Mouse (Mus musculus) intestine, embryonic 14.5 days (tissue): Measurements from ENCODE around the gene Hnf1a. TPM values are rescaled to one million over a fixed set of nuclear protein-coding genes. Genes with fewer than 3 reads are reported as not detected.
A peak's percentile ranks its signal among the peaks of the same experiment; 100 is the strongest.
"Not testable (repeated sequence)": the region's sequence is repeated elsewhere in the genome, so short reads cannot be mapped to it uniquely, and the experiment has no call there.

Experiments
- ATAC-seq: fragments of 200-750 bp; cut with Nextera tagmentation; replicated peaks from 2 replicates; pipeline ENCODE4 v1.8.0; 2017; ENCODE audit warnings: low read depth, moderate number of reproducible peaks, moderate TSS enrichment, moderate library complexity; ENCODE audit not compliant: low FRiP score, low TSS enrichment
- DNase-seq: peaks from one replicate; pipeline ENCODE4 v3.0.0-alpha.2; 2018; ENCODE audit warnings: low spot score
- H3K27ac ChIP-seq: fragments of 300-500 bp; sonication (generic); 2 replicates; pipeline ENCODE4 v1.5.1; 2014; ENCODE audit warnings: low read depth, mild to moderate bottlenecking, control low read depth
- H3K27me3 ChIP-seq: fragments of 300-500 bp; sonication (generic); replicated peaks from 2 replicates; pipeline ENCODE4 v1.6.1; 2014; ENCODE audit warnings: low read length, control low read depth; ENCODE audit not compliant: control insufficient read depth, insufficient read depth
- H3K36me3 ChIP-seq: fragments of 300-500 bp; sonication (generic); 2 replicates; pipeline ENCODE4 v1.6.1; 2014; ENCODE audit warnings: low read length, control low read depth; ENCODE audit not compliant: control insufficient read depth, insufficient read depth
- H3K4me1 ChIP-seq: fragments of 300-500 bp; sonication (generic); replicated peaks from 2 replicates; pipeline ENCODE4 v1.6.1; 2014; ENCODE audit warnings: low read length, control low read depth, mixed read lengths; ENCODE audit not compliant: control insufficient read depth, insufficient read depth
- H3K4me2 ChIP-seq: fragments of 300-500 bp; sonication (generic); 2 replicates; pipeline ENCODE4 v1.6.1; 2014; ENCODE audit warnings: low read length
- H3K4me3 ChIP-seq: fragments of 300-500 bp; sonication (generic); 2 replicates; pipeline ENCODE4 v1.5.1; 2014; ENCODE audit warnings: low read depth, low read length, control low read depth, mixed read lengths
- H3K9ac ChIP-seq: fragments of 300-500 bp; sonication (generic); 2 replicates; pipeline ENCODE4 v1.6.1; 2014; ENCODE audit warnings: mild to moderate bottlenecking, low read length
- H3K9me3 ChIP-seq: fragments of 300-500 bp; sonication (generic); 2 replicates; pipeline ENCODE4 v1.6.1; 2016; ENCODE audit warnings: low read length, control low read depth; ENCODE audit not compliant: control insufficient read depth
- whole genome bisulfite sequencing: fragments of 180-500 bp; shearing (Covaris S2); extraction: QIAGEN DNeasy Blood & Tissue Kit; methylation state at CpG from one replicate; pipeline ENCODE4 v1.1.7; 2014; 5-methylcytosine and 5-hydroxymethylcytosine counted together
- polyA plus RNA-seq: library from polyadenylated mRNA; unstranded; fragments of >200 nt; fragmentation: Nextera tagmentation; extraction: Ambion mirVana; gene quantifications from 2 replicates; pipeline ENCODE4 v1.2.1, GENCODE M21; 2014

Hnf1a gene
- polyA plus RNA-seq, 1 experiment from 2014 or later: 10.0 TPM

DNA sequence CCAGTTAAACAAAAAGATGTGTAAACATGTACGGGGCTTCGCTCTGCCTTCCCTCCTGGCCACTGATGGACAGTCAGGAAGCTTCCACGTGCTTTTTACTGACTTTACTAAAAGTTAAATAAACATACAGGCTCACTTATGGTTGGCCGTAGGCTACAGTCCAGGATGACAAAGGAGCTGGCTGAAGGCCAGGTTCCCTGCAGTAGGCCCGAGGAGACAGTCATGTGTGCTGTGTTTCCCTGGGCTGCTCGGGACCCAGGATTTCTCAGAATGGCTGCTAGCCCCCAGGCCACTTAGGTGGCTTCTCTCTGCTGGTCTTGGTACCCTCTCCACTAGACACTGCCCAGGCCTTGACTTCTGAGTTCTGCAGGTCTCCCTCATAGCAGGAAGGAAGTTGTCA, 22.0 kb downstream of the Hnf1a start:
- no peaks in the 10 kb centered on the region for H3K9me3 ChIP-seq
- H3K4me2 ChIP-seq: no peak overlapping the region
- no peak for DNase-seq
- WGBS: 30% methylated on average over 6 of the region's 6 CpGs
- peaks cover 49% of the 10 kb centered on the region for H3K36me3 ChIP-seq
- H3K27me3 ChIP-seq: no peaks in the 10 kb centered on the region
- peaks cover 10% of the 10 kb centered on the region for H3K4me1 ChIP-seq
- no peak overlapping the region for H3K4me3 ChIP-seq
- ATAC-seq: 0 out of 2 replicates have a peak, but pooled peaks have one; percentile 34
- H3K9ac ChIP-seq: no peak overlapping the region
- H3K27ac ChIP-seq: no peak overlapping the region

DNA sequence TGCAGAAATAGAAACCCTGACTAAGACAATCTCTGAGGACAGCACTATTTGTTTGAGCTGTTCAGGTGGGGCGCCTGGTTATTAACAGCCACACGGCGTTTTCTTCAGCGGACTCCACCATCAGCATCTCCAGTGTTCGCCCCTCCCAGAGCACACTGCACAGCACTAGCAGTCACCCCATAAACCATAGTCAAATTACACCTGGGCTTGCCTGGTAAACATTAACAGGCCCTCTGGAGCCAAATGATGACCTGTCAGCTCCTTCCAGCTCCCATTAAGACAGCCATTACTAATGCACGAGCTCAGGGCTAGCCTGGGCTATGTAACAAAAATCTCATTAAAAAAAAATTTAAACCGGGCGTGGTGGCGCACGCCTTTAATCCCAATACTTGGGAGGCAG, 25.8 kb downstream of the Hnf1a start:
- H3K9ac ChIP-seq: no peak overlapping the region
- no peak overlapping the region for H3K27ac ChIP-seq
- DNase-seq: no peak
- no peak overlapping the region for H3K4me2 ChIP-seq
- peaks cover 13% of the 10 kb centered on the region for H3K4me1 ChIP-seq
- no peaks in the 10 kb centered on the region for H3K9me3 ChIP-seq
- 86% methylated on average over 10 of the region's 10 CpGs for WGBS
- ATAC-seq: no peak
- no peaks in the 10 kb centered on the region for H3K27me3 ChIP-seq
- peaks cover 44% of the 10 kb centered on the region for H3K36me3 ChIP-seq
- no peak overlapping the region for H3K4me3 ChIP-seq

DNA sequence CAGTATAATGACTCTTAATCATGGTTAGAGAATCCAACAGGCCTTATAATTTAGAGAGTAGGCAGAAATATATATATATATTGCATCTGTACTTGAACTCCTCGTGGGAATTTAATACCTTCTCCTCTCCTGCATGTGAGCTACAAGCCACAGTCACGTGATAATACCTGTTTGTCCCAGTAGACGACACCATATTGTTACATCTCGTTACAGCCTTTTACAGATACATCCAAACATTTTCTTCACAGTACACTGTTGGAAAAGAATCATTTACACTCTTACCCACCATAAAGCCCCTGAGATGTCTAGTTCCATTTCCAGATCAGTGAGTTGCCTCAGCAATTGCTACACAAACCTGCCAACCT, 28.1 kb downstream of the Hnf1a start:
- no peak for ATAC-seq
- Histone ChIP-seq H3K4me1 (peaks cover 4% of the 10 kb centered on the region; the same call in 1 of the 2 replicates), H3K4me3 (peak overlapping the region; percentile 92), H3K27ac (no peak overlapping the region), H3K9me3 (0 out of 2 replicates have a peak, but pooled peaks cover 2% of the 10 kb centered on the region), H3K36me3 (peaks cover 23% of the 10 kb centered on the region), H3K27me3 (no peaks in the 10 kb centered on the region), H3K4me2 (peak overlapping the region; percentile 86), H3K9ac (peak overlapping the region; percentile 83)
- 34% methylated on average over 4 of the region's 4 CpGs for WGBS
- DNase-seq: no peak

DNA sequence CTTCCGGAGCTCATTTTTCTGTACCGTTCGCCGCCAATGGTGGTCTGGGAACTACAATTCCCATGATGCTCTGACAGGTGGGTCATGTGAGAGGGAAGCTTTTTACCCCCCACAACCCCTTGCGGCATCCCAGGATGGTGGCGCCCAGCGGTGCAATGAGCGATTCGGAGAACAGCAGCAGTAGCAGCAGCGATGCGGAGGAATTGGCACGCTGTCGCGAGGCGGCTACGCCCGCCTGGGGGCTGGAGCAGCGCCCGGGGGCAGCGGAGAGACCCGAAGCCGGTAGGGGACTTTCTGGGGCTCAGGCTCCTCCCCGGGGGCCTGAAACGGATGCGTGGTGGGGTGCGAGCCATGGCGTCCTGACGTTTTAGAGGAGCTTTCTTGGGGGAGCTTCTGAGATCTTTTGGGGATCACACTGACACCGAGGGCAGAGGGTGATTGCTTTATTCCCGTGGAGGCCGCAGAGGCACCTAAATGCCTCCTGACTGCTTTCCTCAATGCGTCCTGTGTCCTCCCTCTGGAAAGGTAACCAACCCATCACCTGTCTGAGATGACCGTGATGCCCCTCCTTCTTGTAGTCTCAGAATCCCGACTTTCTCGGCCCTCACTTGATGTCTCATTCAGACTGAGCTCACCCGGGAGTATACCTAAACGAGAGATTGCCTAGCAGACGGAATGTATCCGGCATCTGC, 28.7 kb downstream of the Hnf1a start, which contains the start of gene 2210016L21Rik:
Gene 2210016L21Rik (plus strand): TSS at position 85 of the 692 bp plus-strand sequence.
- 1% methylated on average over 39 of the region's 39 CpGs for WGBS
- Histone ChIP-seq H3K36me3 (peaks cover 18% of the 10 kb centered on the region), H3K4me1 (peaks cover 4% of the 10 kb centered on the region; the same call in 1 of the 2 replicates), H3K4me3 (peak within 1 kb of the TSS; percentile 92), H3K9ac (peak within 1 kb of the TSS; percentile 83), H3K9me3 (0 out of 2 replicates have a peak, but pooled peaks cover 2% of the 10 kb centered on the region), H3K27ac (peak within 1 kb of the TSS; percentile 84), H3K27me3 (no peaks in the 10 kb centered on the region), H3K4me2 (peak within 1 kb of the TSS; percentile 86)
- ATAC-seq (peak; percentile 91), DNase-seq (peak; percentile 89)

DNA sequence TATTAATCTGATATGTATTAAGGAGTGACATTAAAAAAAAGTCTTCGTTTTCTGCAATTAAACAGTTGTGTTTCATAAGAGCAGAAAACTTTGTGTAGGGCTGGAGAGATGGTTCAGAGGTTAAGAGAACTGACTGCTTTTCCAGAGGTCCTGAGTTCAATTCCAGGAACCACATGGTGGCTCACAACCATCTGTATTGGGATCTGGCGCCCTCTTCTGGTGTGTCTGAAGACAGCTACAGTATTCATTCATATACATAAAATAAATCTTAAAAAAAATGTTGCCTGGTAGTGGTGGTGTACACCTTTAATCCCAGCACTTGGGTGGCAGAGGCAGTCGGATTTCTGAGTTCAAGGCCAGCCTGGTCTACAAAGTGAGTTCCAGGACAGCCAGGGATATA, 29.8 kb downstream of the Hnf1a start:
- 61% methylated on average over 3 of the region's 3 CpGs for WGBS
- not testable (repeated sequence) for H3K4me2 ChIP-seq, H3K9ac ChIP-seq, H3K36me3 ChIP-seq, H3K27me3 ChIP-seq, H3K27ac ChIP-seq, H3K4me1 ChIP-seq, H3K9me3 ChIP-seq, ATAC-seq, H3K4me3 ChIP-seq, DNase-seq

DNA sequence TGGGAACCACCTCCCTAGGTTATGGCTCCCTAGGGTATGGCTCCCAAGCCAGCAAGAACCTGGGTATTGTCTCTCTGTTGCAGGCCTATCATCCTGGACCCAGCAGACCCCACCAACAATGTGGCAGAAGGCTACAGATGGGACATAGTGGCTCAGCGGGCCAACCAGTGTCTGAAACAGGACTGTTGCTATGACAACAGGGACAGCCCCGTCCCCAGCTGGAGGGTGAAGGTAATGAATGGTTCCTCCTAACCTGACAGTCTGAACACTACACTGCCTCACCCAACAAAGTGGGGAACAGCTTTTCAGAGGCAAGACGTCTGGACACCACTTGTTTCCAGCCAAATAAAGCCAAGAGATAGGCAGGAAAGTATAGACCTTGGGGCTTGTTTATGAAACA, 35.1 kb downstream of the Hnf1a start:
- H3K4me2 ChIP-seq: no peak overlapping the region
- no peak overlapping the region for H3K9ac ChIP-seq
- H3K27me3 ChIP-seq: no peaks in the 10 kb centered on the region
- no peak overlapping the region for H3K27ac ChIP-seq
- H3K4me3 ChIP-seq: no peak overlapping the region
- DNase-seq (no peak), ATAC-seq (no peak)
- no peaks in the 10 kb centered on the region for H3K4me1 ChIP-seq
- 0 out of 2 replicates have a peak, but pooled peaks cover 2% of the 10 kb centered on the region for H3K9me3 ChIP-seq
- H3K36me3 ChIP-seq: no peaks in the 10 kb centered on the region
- WGBS: 28% methylated on average over 3 of the region's 3 CpGs

DNA sequence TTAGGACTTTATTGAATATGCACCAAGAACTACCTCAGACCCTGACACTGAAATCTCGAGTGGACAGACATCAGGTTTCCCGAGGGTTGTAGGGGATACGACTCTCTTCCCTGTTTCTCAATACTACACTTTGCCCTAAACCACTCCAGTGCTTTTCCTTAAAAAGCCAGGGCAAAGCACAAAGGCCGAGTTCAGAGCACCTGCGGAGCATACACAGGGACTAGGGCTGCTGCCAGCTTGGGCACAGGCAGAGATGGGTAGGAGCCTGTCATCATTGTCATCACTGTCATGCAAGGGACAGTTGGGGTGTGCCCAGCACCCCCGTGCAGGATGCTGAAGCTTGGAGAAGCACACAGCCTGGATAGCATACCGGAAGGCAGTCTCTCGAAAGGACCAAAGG, 37.7 kb downstream of the Hnf1a start:
- whole genome bisulfite sequencing: 82% methylated on average over 8 of the region's 8 CpGs
- H3K27me3 ChIP-seq: no peaks in the 10 kb centered on the region

DNA sequence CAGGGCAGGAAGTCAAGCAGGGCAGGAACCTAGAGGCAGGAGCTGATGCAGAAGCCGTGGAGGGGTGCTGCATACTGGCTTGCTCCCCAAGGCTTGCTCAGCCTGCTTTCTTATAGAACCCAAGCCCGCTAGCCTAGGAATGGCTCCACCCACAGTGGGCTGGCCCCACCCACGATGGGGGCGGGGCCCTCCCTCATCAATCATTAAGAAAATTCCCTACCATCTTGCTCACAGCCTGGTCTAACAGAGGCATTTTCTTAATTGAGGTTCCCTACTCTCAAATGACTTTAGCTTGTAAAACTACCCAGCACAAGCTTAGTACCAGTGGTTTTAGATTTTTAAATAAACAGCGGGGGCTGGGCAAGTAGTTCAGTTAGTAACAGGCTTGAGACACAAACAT, 39.3 kb downstream of the Hnf1a start:
- no peak overlapping the region for H3K4me3 ChIP-seq
- H3K27ac ChIP-seq: no peak overlapping the region
- no peaks in the 10 kb centered on the region for H3K27me3 ChIP-seq
- H3K9me3 ChIP-seq: no peaks in the 10 kb centered on the region
- no peak overlapping the region for H3K9ac ChIP-seq
- 53% methylated on average over 5 of the region's 5 CpGs for WGBS
- ATAC-seq: no peak
- no peaks in the 10 kb centered on the region for H3K36me3 ChIP-seq
- H3K4me2 ChIP-seq: no peak overlapping the region
- no peak for DNase-seq
- H3K4me1 ChIP-seq: no peaks in the 10 kb centered on the region

More for the DNA sequence above, 37.7 kb downstream of the Hnf1a start:
- DNase-seq (no peak), ATAC-seq (no peak)
- Histone ChIP-seq H3K27ac (no peak overlapping the region), H3K4me2 (no peak overlapping the region), H3K36me3 (no peaks in the 10 kb centered on the region), H3K9me3 (no peaks in the 10 kb centered on the region), H3K4me1 (no peaks in the 10 kb centered on the region), H3K9ac (no peak overlapping the region), H3K4me3 (no peak overlapping the region)

DNA sequence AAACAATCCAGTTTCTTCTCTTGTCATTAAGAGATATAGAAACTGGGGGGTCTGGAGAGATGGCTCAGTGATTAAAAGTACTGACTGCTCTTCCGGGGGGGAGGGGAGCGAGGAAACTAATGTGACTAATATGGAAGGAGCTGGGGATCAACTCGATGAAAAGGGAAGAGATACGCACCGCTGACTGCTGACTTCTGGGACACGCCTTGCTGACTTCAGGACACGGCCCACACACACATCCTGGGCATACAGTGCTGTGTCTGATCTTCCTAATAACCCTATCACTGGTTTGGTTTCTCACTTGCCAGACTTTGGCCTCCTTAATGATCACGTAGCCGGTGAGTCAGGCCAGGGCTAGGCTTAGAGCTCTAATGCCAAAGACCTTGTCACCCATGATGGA, 44.1 kb downstream of the Hnf1a start:
- H3K36me3 ChIP-seq: no peaks in the 10 kb centered on the region
- no peak overlapping the region for H3K27ac ChIP-seq
- WGBS: 82% methylated on average over 9 of the region's 9 CpGs

More for the DNA sequence above, 44.1 kb downstream of the Hnf1a start:
- ATAC-seq (no peak), DNase-seq (no peak)
- no peak overlapping the region for H3K9ac ChIP-seq
- no peak overlapping the region for H3K4me3 ChIP-seq
- peaks cover 3% of the 10 kb centered on the region; the same call in 1 of the 2 replicates for H3K9me3 ChIP-seq
- H3K4me1 ChIP-seq: peaks cover 8% of the 10 kb centered on the region; the same call in 1 of the 2 replicates
- H3K27me3 ChIP-seq: no peaks in the 10 kb centered on the region
- H3K4me2 ChIP-seq: no peak overlapping the region
